Mouse (Mus musculus) liver, embryonic 11.5 days (tissue): Measurements from ENCODE around the gene Irak1bp1. TPM values are rescaled to one million over a fixed set of nuclear protein-coding genes. Genes with fewer than 3 reads are reported as not detected.
A peak's percentile ranks its signal among the peaks of the same experiment; 100 is the strongest.

Experiments
- ATAC-seq: fragments of 200-750 bp; cut with Nextera tagmentation; replicated peaks from 2 replicates; pipeline ENCODE4 v1.8.0; 2017; ENCODE audit warnings: moderate number of reproducible peaks, mild to moderate bottlenecking, moderate TSS enrichment, moderate library complexity; ENCODE audit not compliant: low FRiP score
- DNase-seq: peaks from one replicate; pipeline ENCODE4 v3.0.0-alpha.2; 2017; ENCODE audit warnings: low spot score
- H3K27ac ChIP-seq: fragments of 300-500 bp; sonication (generic); 2 replicates; pipeline ENCODE4 v1.5.1; 2014; ENCODE audit warnings: mild to moderate bottlenecking, low read depth, low read length, control low read depth
- H3K27me3 ChIP-seq: fragments of 300-500 bp; sonication (generic); replicated peaks from 2 replicates; pipeline ENCODE4 v1.6.1; 2014; ENCODE audit warnings: low read length, mixed read lengths; ENCODE audit not compliant: control insufficient read depth, insufficient read depth
- H3K36me3 ChIP-seq: fragments of 300-500 bp; sonication (generic); 2 replicates; pipeline ENCODE4 v1.6.1; 2014; ENCODE audit warnings: mild to moderate bottlenecking, low read length, moderate library complexity, mixed read lengths; ENCODE audit not compliant: control insufficient read depth, insufficient read depth
- H3K4me1 ChIP-seq: fragments of 300-500 bp; sonication (generic); replicated peaks from 2 replicates; pipeline ENCODE4 v1.6.1; 2014; ENCODE audit warnings: low read length, mixed read lengths; ENCODE audit not compliant: control insufficient read depth, insufficient read depth
- H3K4me2 ChIP-seq: fragments of 300-500 bp; sonication (generic); 2 replicates; pipeline ENCODE4 v1.6.1; 2014; ENCODE audit warnings: mild to moderate bottlenecking, control low read depth, moderate library complexity
- H3K4me3 ChIP-seq: fragments of 300-500 bp; sonication (generic); 2 replicates; pipeline ENCODE4 v1.5.1; 2014; ENCODE audit warnings: low read depth, low read length, control low read depth
- H3K9ac ChIP-seq: fragments of 300-500 bp; sonication (generic); 2 replicates; pipeline ENCODE4 v1.6.1; 2014; ENCODE audit warnings: low read depth, low read length, control low read depth
- H3K9me3 ChIP-seq: fragments of 300-500 bp; sonication (generic); 2 replicates; pipeline ENCODE4 v1.6.1; 2016; ENCODE audit warnings: low read length, inconsistent platforms, mixed read lengths; ENCODE audit not compliant: control insufficient read depth
- WGBS: fragments of 180-500 bp; shearing (Covaris S2); extraction: QIAGEN DNeasy Blood & Tissue Kit; methylation state at CpG from one replicate; pipeline ENCODE4 v1.1.7; 2014; 5-methylcytosine and 5-hydroxymethylcytosine counted together
- polyA plus RNA-seq: library from polyadenylated mRNA; unstranded; fragments of >200 nt; fragmentation: Nextera tagmentation; extraction: Ambion mirVana; gene quantifications from 2 replicates; pipeline ENCODE4 v1.2.1, GENCODE M21; 2014

Gene Irak1bp1
- 7.4 and 8.3 TPM in 2 replicates for polyA plus RNA-seq

DNA sequence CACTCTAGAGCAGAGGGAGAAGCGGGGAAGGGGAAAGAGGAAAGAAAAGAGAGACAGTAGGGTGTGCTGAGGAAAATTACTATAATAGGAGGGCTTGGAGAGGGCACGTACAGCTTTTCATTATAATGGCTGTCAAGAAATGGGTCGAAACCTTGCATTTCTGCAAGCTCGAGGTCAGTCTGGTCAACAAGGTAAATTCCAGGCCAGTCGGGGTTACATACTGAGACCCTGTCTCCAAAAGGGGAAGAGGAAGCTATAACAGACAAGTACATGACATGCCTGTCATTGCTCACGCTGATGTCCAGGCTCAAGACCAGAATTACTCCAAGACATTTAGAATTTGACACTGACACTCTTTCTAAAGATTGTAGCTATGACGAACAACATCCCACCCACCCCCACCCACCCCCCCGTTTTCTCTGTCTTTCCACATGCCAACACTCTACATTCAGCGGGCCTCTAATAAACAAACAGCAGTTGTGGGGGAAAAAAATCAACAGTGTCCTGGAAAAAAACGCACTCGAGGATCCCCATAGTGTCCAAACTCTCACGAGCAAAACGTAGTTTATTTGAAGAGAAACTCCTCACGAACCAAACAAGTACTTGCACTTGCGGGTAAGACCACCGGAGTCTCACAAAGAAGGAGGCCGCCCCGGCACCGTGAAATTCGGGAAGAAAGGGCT, at the start of gene Irak1bp1:
Gene Irak1bp1 (plus strand): TSS at position 534 of the 683 bp plus-strand sequence.
- Histone ChIP-seq H3K4me2 (peak within 1 kb of the TSS; percentile 83), H3K9me3 (no peaks in the 10 kb centered on the region), H3K27ac (no peak within 1 kb of the TSS; the same call in 1 of the 2 replicates), H3K9ac (peak within 1 kb of the TSS; percentile 64), H3K36me3 (no peaks in the 10 kb centered on the region), H3K4me1 (peaks cover 3% of the 10 kb centered on the region; the same call in 1 of the 2 replicates), H3K4me3 (peak within 1 kb of the TSS; percentile 71), H3K27me3 (no peaks in the 10 kb centered on the region)
- peak; percentile 9; the same call in 1 of the 2 replicates for ATAC-seq
- WGBS = 15% methylated on average over 20 of the region's 20 CpGs
- no peak for DNase-seq

DNA sequence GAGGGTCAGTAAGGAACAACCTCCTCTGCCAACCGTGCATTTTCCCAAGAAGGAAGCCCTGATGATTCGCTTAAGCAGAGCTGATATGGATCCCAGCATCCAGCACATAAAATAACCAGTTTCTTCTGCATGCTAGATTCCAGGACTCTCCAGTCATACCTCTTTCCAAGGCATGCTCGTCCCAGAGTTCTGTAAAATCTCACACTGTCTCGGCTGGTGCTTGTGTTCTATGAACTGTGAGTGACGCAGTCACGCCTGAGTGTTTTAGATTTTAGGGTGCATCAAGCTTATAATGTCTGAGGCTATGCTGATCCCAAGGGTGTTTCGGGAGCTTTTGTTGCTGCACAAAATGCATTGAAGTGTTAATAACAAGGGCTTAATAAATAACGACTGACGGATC, 41.0 kb upstream of the Irak1bp1 start:
- Histone ChIP-seq H3K4me3 (no peak overlapping the region), H3K4me1 (no peaks in the 10 kb centered on the region), H3K9ac (no peak overlapping the region), H3K4me2 (no peak overlapping the region), H3K9me3 (no peaks in the 10 kb centered on the region), H3K27me3 (no peaks in the 10 kb centered on the region), H3K27ac (no peak overlapping the region), H3K36me3 (no peaks in the 10 kb centered on the region)
- DNase-seq (no peak), ATAC-seq (no peak)
- WGBS = 81% methylated on average over 9 of the region's 9 CpGs

DNA sequence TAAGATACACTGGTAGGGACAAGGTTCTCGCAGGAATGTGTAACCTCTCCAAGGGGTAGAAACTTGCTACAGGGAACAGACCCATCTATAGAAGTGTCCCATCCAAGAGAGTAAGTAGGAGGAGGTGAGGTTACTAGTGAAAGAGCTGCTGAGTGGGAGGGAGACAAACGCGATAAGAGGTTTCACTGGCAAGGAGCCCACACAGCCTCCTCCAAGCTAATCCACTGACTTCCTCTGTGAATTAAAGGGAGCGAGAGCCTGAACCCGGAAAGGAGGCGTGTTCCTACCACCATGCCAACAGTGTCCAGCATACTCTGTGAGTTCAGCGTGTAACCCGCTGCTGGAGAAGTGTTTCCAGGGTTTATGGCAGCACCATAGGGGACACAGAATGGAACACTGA, 29.0 kb upstream of the Irak1bp1 start:
- H3K4me3 ChIP-seq = no peak overlapping the region
- 53% methylated on average over 8 of the region's 8 CpGs for WGBS
- H3K9me3 ChIP-seq = no peaks in the 10 kb centered on the region
- H3K27me3 ChIP-seq = no peaks in the 10 kb centered on the region
- no peak for ATAC-seq
- no peak overlapping the region for H3K4me2 ChIP-seq
- H3K27ac ChIP-seq = no peak overlapping the region
- no peak overlapping the region for H3K9ac ChIP-seq
- DNase-seq = no peak
- no peaks in the 10 kb centered on the region for H3K4me1 ChIP-seq
- H3K36me3 ChIP-seq = no peaks in the 10 kb centered on the region

DNA sequence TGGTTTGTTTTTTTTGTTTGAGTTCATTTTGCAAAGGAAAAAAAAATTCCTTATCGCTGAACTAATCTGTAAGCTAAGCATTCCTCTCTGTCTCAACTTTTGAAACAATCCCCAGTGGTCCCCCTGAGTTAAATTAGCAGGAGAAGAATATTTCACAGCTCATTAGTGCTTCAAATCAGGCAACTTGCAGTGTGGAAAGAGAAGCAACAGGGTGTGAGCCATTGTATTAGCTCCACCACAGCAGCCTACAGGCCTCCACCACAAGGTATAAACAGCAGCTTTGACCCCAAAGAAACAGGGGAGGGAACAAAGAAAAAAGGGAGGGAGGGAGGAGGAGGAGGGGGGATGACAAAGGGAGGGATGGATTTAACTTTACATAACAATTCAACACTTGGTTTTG, 22.2 kb upstream of the Irak1bp1 start:
- Histone ChIP-seq H3K9ac (no peak overlapping the region), H3K9me3 (no peaks in the 10 kb centered on the region), H3K4me1 (no peaks in the 10 kb centered on the region), H3K36me3 (no peaks in the 10 kb centered on the region), H3K27ac (no peak overlapping the region), H3K4me3 (no peak overlapping the region), H3K27me3 (no peaks in the 10 kb centered on the region), H3K4me2 (no peak overlapping the region)
- ATAC-seq (no peak), DNase-seq (no peak)
- WGBS = 24% methylated on average over 1 of the region's 1 CpGs

DNA sequence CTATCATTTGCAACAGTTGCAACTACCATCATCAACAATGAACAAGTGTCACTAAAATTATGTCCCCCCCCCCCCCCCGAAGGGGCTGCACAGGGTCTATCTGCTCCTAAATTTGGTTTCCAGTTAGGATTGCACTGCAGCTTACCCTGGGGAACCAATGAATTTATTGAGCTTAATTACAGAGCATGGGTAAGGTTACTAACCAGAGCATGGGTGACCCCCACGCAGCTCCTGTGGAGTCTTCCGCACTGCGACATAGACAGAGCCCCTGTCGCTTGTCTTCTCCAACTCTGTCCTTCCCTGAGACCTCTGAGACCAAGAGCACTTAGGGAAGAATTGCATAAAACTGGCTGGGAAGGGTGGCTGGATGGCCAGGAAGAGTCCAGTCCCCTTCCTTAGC, 21.7 kb upstream of the Irak1bp1 start:
- H3K27ac ChIP-seq = no peak overlapping the region
- H3K4me3 ChIP-seq = no peak overlapping the region
- 62% methylated on average over 5 of the region's 5 CpGs for WGBS
- no peak overlapping the region for H3K9ac ChIP-seq
- no peaks in the 10 kb centered on the region for H3K4me1 ChIP-seq
- H3K4me2 ChIP-seq = no peak overlapping the region
- DNase-seq (no peak), ATAC-seq (no peak)
- H3K36me3 ChIP-seq = no peaks in the 10 kb centered on the region
- no peaks in the 10 kb centered on the region for H3K27me3 ChIP-seq
- no peaks in the 10 kb centered on the region for H3K9me3 ChIP-seq

DNA sequence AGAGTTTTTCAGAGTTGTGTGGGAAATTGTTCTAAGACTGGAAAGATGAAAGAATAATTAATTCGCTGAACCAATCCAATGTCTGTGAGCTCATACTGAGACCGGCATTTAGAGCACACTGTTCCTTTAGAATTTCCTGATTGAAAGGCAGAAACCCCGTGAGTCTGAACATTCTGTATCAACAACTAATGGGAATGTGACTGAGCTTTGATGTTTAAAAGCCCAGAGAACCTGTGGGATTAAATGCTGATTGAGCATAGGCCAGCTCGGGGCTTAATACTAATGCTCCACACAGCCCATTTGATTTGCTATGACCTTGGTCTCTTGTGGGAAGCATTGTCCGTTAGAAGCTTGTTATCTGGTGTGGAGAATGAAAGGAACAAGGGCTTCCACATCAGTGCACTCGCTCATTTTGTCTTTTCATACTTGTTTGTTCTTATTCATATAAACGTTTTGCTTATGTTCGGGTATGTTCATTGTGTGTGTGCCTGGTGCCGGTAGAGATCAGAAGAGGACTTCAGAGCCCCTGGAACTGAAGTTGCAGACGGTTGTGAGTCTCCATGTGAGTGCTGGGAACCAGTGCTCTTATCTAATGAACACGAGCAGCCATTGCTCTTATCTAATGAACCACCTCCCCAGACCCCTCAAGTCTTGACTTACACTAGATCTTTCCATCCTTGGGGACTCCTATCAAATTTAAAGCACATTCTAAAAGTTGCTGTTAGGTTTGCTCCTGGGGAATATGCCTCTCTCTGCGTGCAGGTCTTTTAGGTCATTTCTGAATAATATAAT, 17.0 kb upstream of the Irak1bp1 start:
- Histone ChIP-seq H3K4me2 (no peak overlapping the region), H3K4me3 (no peak overlapping the region), H3K27ac (no peak overlapping the region), H3K9me3 (no peaks in the 10 kb centered on the region), H3K9ac (no peak overlapping the region), H3K4me1 (no peaks in the 10 kb centered on the region), H3K36me3 (no peaks in the 10 kb centered on the region), H3K27me3 (no peaks in the 10 kb centered on the region)
- ATAC-seq (no peak), DNase-seq (no peak)
- WGBS = 69% methylated on average over 12 of the region's 12 CpGs

DNA sequence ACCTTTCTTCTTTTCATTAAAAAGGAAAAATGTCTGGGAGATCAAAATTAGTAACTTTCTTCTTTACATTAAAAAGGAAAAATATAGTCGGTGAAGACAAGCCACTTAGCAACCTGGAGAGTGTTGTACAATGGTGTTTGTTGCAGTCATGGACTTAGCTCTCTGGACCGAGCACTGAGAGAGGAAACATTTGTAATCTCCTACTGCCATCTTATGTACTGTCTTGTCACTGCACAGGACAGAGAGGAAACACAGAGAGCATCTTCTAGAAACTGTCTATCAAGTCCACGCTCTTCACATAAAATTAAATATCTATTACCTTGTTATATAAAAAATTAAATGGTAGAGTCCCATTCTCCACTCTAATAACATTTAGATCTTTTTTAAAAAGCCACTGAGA, 14.8 kb upstream of the Irak1bp1 start:
- H3K27me3 ChIP-seq = no peaks in the 10 kb centered on the region
- no peak overlapping the region for H3K4me3 ChIP-seq
- no peak overlapping the region for H3K4me2 ChIP-seq
- no peaks in the 10 kb centered on the region for H3K4me1 ChIP-seq
- DNase-seq (no peak), ATAC-seq (no peak)
- H3K9me3 ChIP-seq = no peaks in the 10 kb centered on the region
- H3K27ac ChIP-seq = no peak overlapping the region
- WGBS = 66% methylated on average over 3 of the region's 3 CpGs
- no peaks in the 10 kb centered on the region for H3K36me3 ChIP-seq
- H3K9ac ChIP-seq = no peak overlapping the region

DNA sequence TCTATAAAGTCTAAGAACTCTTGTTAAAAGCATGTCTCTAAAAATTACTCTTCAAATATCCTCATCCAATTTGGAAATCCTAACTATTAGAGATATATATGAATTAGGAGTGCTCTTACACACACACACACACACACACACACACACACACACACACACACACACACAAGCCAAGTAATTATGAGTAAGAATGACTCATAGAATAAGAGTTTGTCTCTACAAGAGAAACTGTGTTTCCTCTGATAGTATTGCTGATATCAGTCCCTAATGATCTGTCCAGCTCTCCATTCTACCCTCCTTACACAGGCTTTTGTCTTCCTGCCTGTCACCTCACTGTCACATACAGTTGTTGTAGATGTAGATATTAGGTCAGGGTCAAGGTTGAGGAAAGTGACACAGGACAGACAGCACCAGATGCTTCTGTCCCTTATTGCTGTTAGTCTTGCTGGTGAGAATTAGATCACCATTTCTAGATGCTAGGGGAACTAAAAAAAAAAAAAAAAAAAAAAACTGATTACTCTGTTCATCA, 14.0 kb upstream of the Irak1bp1 start:
- Histone ChIP-seq H3K36me3 (no peaks in the 10 kb centered on the region), H3K4me1 (no peaks in the 10 kb centered on the region), H3K27me3 (no peaks in the 10 kb centered on the region), H3K9me3 (no peaks in the 10 kb centered on the region), H3K4me2 (no peak overlapping the region), H3K27ac (no peak overlapping the region), H3K9ac (no peak overlapping the region), H3K4me3 (no peak overlapping the region)
- ATAC-seq (no peak), DNase-seq (no peak)
